Mouse (Mus musculus) ES-Bruce4 (cell line): ENCODE measurements around the gene Rgs10.

Experiments
- CTCF ChIP-seq: IDR thresholded peaks from one replicate; pipeline ENCODE4 v1.8.1; 2011; ENCODE audit warnings: low read depth, low read length
- POLR2A ChIP-seq: IDR thresholded peaks from one replicate; pipeline ENCODE4 v1.8.1; 2011; ENCODE audit warnings: low read length; ENCODE audit not compliant: insufficient read depth

- TF ChIP-seq POLR2A (no peak), CTCF (no peak)
Measured at GRCm38 (mm10) chr7:128355463-128355862, 63.1 kb downstream of the Rgs10 start.
